Mouse (Mus musculus) liver, embryonic 14.5 days (tissue): ENCODE measurements around the gene Ppp1r12b.

Source experiments
- CTCF ChIP-seq: IDR thresholded peaks from 2 replicates; pipeline ENCODE4 v1.5.1; 2016; ENCODE audit warnings: antibody characterized with exemption, low read depth, control low read depth
- EP300 ChIP-seq: IDR thresholded peaks from 2 replicates; pipeline ENCODE4 v1.6.1; 2016; ENCODE audit warnings: antibody characterized with exemption, low read depth

GRCm38 (mm10) chr1:134860538-134860937 is 95.2 kb downstream of the Ppp1r12b start:
- TF ChIP-seq CTCF (no peak), EP300 (no peak)
